Mouse (Mus musculus): ENCODE data around the gene Atp6v0e2. TPM values are rescaled to one million over a fixed set of nuclear protein-coding genes. Genes with fewer than 3 reads are reported as not detected.

Atp6v0e2 gene
- polyA plus RNA-seq, 1 experiment = 5.1 TPM

DNA sequence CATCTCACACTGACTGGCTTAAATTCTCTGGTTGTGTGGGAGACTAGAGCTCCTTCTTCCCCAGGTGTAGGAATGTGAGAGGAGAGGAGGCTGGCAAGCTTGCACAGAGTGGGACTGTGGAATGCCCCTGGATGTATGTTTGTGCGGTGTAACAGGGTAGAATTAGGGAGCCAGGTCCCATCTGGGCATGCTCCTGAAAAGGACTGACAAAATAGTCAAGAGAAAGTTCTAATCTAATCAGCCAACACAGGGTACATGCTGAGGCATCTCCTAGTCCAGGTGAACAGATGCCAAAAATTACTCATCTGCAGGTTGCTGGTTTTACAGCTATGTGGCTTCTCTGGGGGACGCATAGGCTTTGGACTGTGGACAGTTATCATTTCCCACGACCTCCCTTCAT lies 18.5 kb downstream of the Atp6v0e2 start:
- TF ChIP-seq REST (IDR thresholded peaks at IDR 0.05; ENCODE audit: insufficient read depth, insufficient read length) = no peak
- no peak for TF ChIP-seq MAX (IDR thresholded peaks at IDR 0.05; ENCODE audit: low read depth)
- no peak for TF ChIP-seq POLR2A (IDR thresholded peaks at IDR 0.05; ENCODE audit: insufficient read length, low read depth)
- TF ChIP-seq CEBPB (IDR thresholded peaks at IDR 0.05; ENCODE audit: insufficient read depth, poor library complexity, severe bottlenecking) = no peak
- no peak for TF ChIP-seq MYOG (IDR thresholded peaks at IDR 0.05; ENCODE audit: control insufficient read depth in 1 of 3, insufficient read depth in 1 of 3, insufficient read length in 2 of 3, low read depth in 2 of 3)
- TF ChIP-seq SRF (IDR thresholded peaks at IDR 0.05; ENCODE audit: control insufficient read depth, insufficient read length, low read depth) = no peak
- TF ChIP-seq MYOD1 (IDR thresholded peaks at IDR 0.05; ENCODE audit: control insufficient read depth in 1 of 3, insufficient read length in 2 of 3, low read depth in 2 of 3) = no peak
- TF ChIP-seq USF1 (IDR thresholded peaks at IDR 0.05; ENCODE audit: low read depth) = no peak
- TF ChIP-seq TCF3 (IDR thresholded peaks at IDR 0.05; ENCODE audit: insufficient read length, low read depth) = no peak
- Histone ChIP-seq H3K36me3 (ENCODE audit: control insufficient read depth, insufficient read depth) (no peaks in the 10 kb centered on the region), H3K79me2 (ENCODE audit: control insufficient read depth, insufficient read depth) (no peaks in the 10 kb centered on the region), H3K4me2 (ENCODE audit: low read depth) (no peak overlapping the region), H3ac (ENCODE audit: control insufficient read depth, insufficient read length) (no peak overlapping the region), H3K4me3 (no peak overlapping the region), H3K27me3 (ENCODE audit: control insufficient read depth, insufficient read depth, insufficient read length) (no peaks in the 10 kb centered on the region)

DNA sequence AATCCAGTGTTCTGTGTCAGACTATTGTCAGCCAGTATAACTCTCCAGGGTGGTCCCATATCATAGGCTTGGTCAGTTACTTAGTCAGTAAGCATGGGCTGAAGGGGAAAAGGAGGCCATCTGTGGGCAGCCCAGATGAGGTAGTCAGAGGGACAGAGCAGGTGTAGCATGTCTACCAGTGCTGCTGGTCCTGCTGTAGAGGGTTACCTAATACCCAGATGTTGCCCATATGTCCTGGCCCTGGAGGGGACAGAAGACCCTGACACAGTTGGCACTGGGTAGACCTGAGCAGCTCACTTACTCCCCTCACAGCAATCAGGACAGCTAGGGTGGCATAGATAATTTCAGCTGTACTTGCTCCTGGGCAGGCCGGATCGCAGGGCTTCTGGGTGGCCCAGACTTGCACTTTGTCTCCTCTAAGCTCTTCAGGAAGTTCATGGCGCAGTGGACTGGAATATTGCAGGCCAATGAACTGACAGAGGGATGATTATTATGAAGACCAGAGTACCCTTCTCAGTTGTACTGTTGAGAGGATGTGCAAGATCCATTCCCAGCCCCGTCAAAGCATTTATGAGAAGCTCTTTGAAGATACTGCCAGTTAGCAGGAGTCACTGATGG lies 28.4 kb downstream of the Atp6v0e2 start:
- no peak for TF ChIP-seq SRF (IDR thresholded peaks at IDR 0.05; ENCODE audit: control insufficient read depth, insufficient read length, low read depth)
- TF ChIP-seq TCF3 (IDR thresholded peaks at IDR 0.05; ENCODE audit: insufficient read length, low read depth) = no peak
- TF ChIP-seq POLR2AphosphoS2 (IDR thresholded peaks at IDR 0.05; ENCODE audit: insufficient read length, low read depth) = no peak
- no peak for TF ChIP-seq CEBPB (IDR thresholded peaks at IDR 0.05; ENCODE audit: insufficient read depth, poor library complexity, severe bottlenecking)
- no peak for TF ChIP-seq USF1 (IDR thresholded peaks at IDR 0.05; ENCODE audit: low read depth)
- no peak for TF ChIP-seq REST (IDR thresholded peaks at IDR 0.05; ENCODE audit: insufficient read depth, insufficient read length)
- no peak for TF ChIP-seq MYOG (IDR thresholded peaks at IDR 0.05; ENCODE audit: control insufficient read depth in 1 of 3, insufficient read depth in 1 of 3, insufficient read length in 2 of 3, low read depth in 2 of 3)
- TF ChIP-seq MAX (IDR thresholded peaks at IDR 0.05; ENCODE audit: low read depth) = no peak
- no peak for TF ChIP-seq TCF12 (IDR thresholded peaks at IDR 0.05; ENCODE audit: insufficient read depth, poor library complexity, severe bottlenecking)
- no peak for TF ChIP-seq POLR2A (IDR thresholded peaks at IDR 0.05; ENCODE audit: insufficient read length, low read depth)
- TF ChIP-seq E2F4 (IDR thresholded peaks at IDR 0.05; ENCODE audit: insufficient read depth) = no peak
- no peak for TF ChIP-seq MYOD1 (IDR thresholded peaks at IDR 0.05; ENCODE audit: control insufficient read depth in 1 of 3, insufficient read length in 2 of 3, low read depth in 2 of 3)
- Histone ChIP-seq H3K27me3 (ENCODE audit: control insufficient read depth, insufficient read depth, insufficient read length) (no peaks in the 10 kb centered on the region), H3K79me2 (ENCODE audit: control insufficient read depth, insufficient read depth) (no peaks in the 10 kb centered on the region)

DNA sequence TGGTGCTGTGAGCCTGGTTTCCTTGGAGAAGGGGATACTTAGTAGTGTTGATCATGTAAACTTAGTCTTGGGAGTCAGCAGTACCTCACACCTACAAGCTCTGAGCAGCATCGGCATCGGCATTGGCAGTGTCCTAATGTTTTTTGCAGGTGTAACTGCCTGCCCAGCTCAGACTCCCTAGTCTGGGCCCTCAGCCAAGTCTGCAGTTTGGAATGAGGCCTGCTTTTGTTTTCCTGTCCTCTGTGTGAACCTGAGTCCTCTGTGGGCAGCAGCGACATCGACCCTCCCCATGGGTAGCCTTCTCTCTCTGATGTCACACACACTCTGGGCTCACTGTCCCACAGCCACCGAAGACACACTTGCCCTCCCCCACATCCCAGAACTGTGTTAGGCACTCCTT lies 28.9 kb downstream of the Atp6v0e2 start:
- H3K4me3 ChIP-seq = no peak overlapping the region
- no peaks in the 10 kb centered on the region for H3K79me2 ChIP-seq (ENCODE audit: control insufficient read depth, insufficient read depth)
- H3K27me3 ChIP-seq (ENCODE audit: control insufficient read depth, insufficient read depth, insufficient read length) = no peaks in the 10 kb centered on the region
- H3K36me3 ChIP-seq (ENCODE audit: control insufficient read depth, insufficient read depth) = no peaks in the 10 kb centered on the region
- H3ac ChIP-seq (ENCODE audit: control insufficient read depth, insufficient read length) = no peak overlapping the region
- no peak overlapping the region for H3K4me2 ChIP-seq (ENCODE audit: low read depth)
- no peak for TF ChIP-seq POLR2A (IDR thresholded peaks at IDR 0.05; ENCODE audit: insufficient read length, low read depth)
- TF ChIP-seq TCF3 (IDR thresholded peaks at IDR 0.05; ENCODE audit: insufficient read length, low read depth) = no peak
- TF ChIP-seq SRF (IDR thresholded peaks at IDR 0.05; ENCODE audit: control insufficient read depth, insufficient read length, low read depth) = no peak
- no peak for TF ChIP-seq E2F4 (IDR thresholded peaks at IDR 0.05; ENCODE audit: insufficient read depth)
- TF ChIP-seq MYOD1 (IDR thresholded peaks at IDR 0.05; ENCODE audit: control insufficient read depth in 1 of 3, insufficient read length in 2 of 3, low read depth in 2 of 3) = no peak
- TF ChIP-seq MYOG (IDR thresholded peaks at IDR 0.05; ENCODE audit: control insufficient read depth in 1 of 3, insufficient read depth in 1 of 3, insufficient read length in 2 of 3, low read depth in 2 of 3) = no peak
- TF ChIP-seq REST (IDR thresholded peaks at IDR 0.05; ENCODE audit: insufficient read depth, insufficient read length) = no peak
- no peak for TF ChIP-seq MAX (IDR thresholded peaks at IDR 0.05; ENCODE audit: low read depth)
- TF ChIP-seq TCF12 (IDR thresholded peaks at IDR 0.05; ENCODE audit: insufficient read depth, poor library complexity, severe bottlenecking) = no peak
- no peak for TF ChIP-seq USF1 (IDR thresholded peaks at IDR 0.05; ENCODE audit: low read depth)

More for the DNA sequence above, 28.4 kb downstream of the Atp6v0e2 start:
- Histone ChIP-seq H3K36me3 (ENCODE audit: control insufficient read depth, insufficient read depth) (no peaks in the 10 kb centered on the region), H3K4me3 (no peak overlapping the region), H3ac (ENCODE audit: control insufficient read depth, insufficient read length) (no peak overlapping the region), H3K4me2 (ENCODE audit: low read depth) (no peak overlapping the region)

- H3K4me2 ChIP-seq (ENCODE audit: low read depth) = no peak overlapping the region
- H3ac ChIP-seq (ENCODE audit: control insufficient read depth, insufficient read length) = no peak overlapping the region
- H3K79me2 ChIP-seq (ENCODE audit: control insufficient read depth, insufficient read depth) = no peaks in the 10 kb centered on the region
- TF ChIP-seq MYOG (IDR thresholded peaks at IDR 0.05; ENCODE audit: control insufficient read depth in 1 of 3, insufficient read depth in 1 of 3, insufficient read length in 2 of 3, low read depth in 2 of 3) (no peak), TCF3 (IDR thresholded peaks at IDR 0.05; ENCODE audit: insufficient read length, low read depth) (no peak), CEBPB (IDR thresholded peaks at IDR 0.05; ENCODE audit: insufficient read depth, poor library complexity, severe bottlenecking) (no peak), SRF (IDR thresholded peaks at IDR 0.05; ENCODE audit: control insufficient read depth, insufficient read length, low read depth) (no peak), USF1 (IDR thresholded peaks at IDR 0.05; ENCODE audit: low read depth) (no peak), TCF12 (IDR thresholded peaks at IDR 0.05; ENCODE audit: insufficient read depth, poor library complexity, severe bottlenecking) (no peak), REST (IDR thresholded peaks at IDR 0.05; ENCODE audit: insufficient read depth, insufficient read length) (no peak), E2F4 (IDR thresholded peaks at IDR 0.05; ENCODE audit: insufficient read depth) (no peak), MAX (IDR thresholded peaks at IDR 0.05; ENCODE audit: low read depth) (no peak), POLR2A (IDR thresholded peaks at IDR 0.05; ENCODE audit: insufficient read length, low read depth) (no peak), MYOD1 (IDR thresholded peaks at IDR 0.05; ENCODE audit: control insufficient read depth in 1 of 3, insufficient read length in 2 of 3, low read depth in 2 of 3) (no peak), POLR2AphosphoS2 (IDR thresholded peaks at IDR 0.05; ENCODE audit: insufficient read length, low read depth) (no peak)
- no peaks in the 10 kb centered on the region for H3K36me3 ChIP-seq (ENCODE audit: control insufficient read depth, insufficient read depth)
- no peaks in the 10 kb centered on the region for H3K27me3 ChIP-seq (ENCODE audit: control insufficient read depth, insufficient read depth, insufficient read length)
- H3K4me3 ChIP-seq = no peak overlapping the region
Observed at GRCm38 (mm10) chr6:48568036-48568984, 30.9 kb downstream of the Atp6v0e2 start.

Data from myocyte (in vitro differentiated cells).